Mouse (Mus musculus) Muller cell, postnatal 12 days (primary cell): ENCODE measurements around the gene Mfrp.

Source experiments
- DNase-seq: peaks from one replicate; pipeline ENCODE4 v3.0.0-alpha.2; 2015; ENCODE audit errors: inconsistent ontology term

Gene Mfrp

GRCm38 (mm10) chr9:44101490-44101889 is at the start of gene Mfrp:
Gene Mfrp (plus strand): TSS chr9:44101729.
- no peak for DNase-seq

- no peak for DNase-seq
Measured at GRCm38 (mm10) chr9:44052855-44053254, 48.7 kb upstream of the Mfrp start.

- DNase-seq = no peak
Measured at GRCm38 (mm10) chr9:44053936-44054335, 47.6 kb upstream of the Mfrp start.

GRCm38 (mm10) chr9:44058606-44059005 is 42.9 kb upstream of the Mfrp start:
- DNase-seq = no peak

- DNase-seq = no peak
Measured at GRCm38 (mm10) chr9:44065177-44065576, 36.4 kb upstream of the Mfrp start.

- DNase-seq = peak; percentile 100
Measured at GRCm38 (mm10) chr9:44066785-44067225, 34.7 kb upstream of the Mfrp start, which contains the start of gene Usp2. Gene Usp2 (plus strand): TSS chr9:44067021.

GRCm38 (mm10) chr9:44067241-44067959 is 34.1 kb upstream of the Mfrp start:
- DNase-seq = peak; percentile 61

- DNase-seq = peak; percentile 64
Measured at GRCm38 (mm10) chr9:44067960-44068330, 33.6 kb upstream of the Mfrp start.

GRCm38 (mm10) chr9:44069252-44069651 is 32.3 kb upstream of the Mfrp start:
- no peak for DNase-seq

GRCm38 (mm10) chr9:44070113-44070843 is 31.3 kb upstream of the Mfrp start:
- no peak for DNase-seq

GRCm38 (mm10) chr9:44070844-44071231 is 30.7 kb upstream of the Mfrp start:
- no peak for DNase-seq

GRCm38 (mm10) chr9:44071914-44072598 is 29.5 kb upstream of the Mfrp start:
- peak; percentile 94 for DNase-seq

- peak; percentile 94 for DNase-seq
Measured at GRCm38 (mm10) chr9:44072599-44072915, 29.0 kb upstream of the Mfrp start.

GRCm38 (mm10) chr9:44073115-44073514 is 28.4 kb upstream of the Mfrp start:
- peak; percentile 53 for DNase-seq

- DNase-seq = no peak
Measured at GRCm38 (mm10) chr9:44074395-44075275, 26.9 kb upstream of the Mfrp start.

- DNase-seq = no peak
Measured at GRCm38 (mm10) chr9:44075276-44075995, 26.1 kb upstream of the Mfrp start.

- DNase-seq = no peak
Measured at GRCm38 (mm10) chr9:44075996-44076763, 25.3 kb upstream of the Mfrp start.

GRCm38 (mm10) chr9:44076764-44077120 is 24.8 kb upstream of the Mfrp start:
- DNase-seq = peak; percentile 83

GRCm38 (mm10) chr9:44077266-44077910 is 24.1 kb upstream of the Mfrp start:
- no peak for DNase-seq
